Mouse (Mus musculus) midbrain, embryonic 14.5 days (tissue): ENCODE measurements around the gene Igsf21. TPM values are rescaled to one million over a fixed set of nuclear protein-coding genes. Genes with fewer than 3 reads are reported as not detected.
A peak's percentile ranks its signal among the peaks of the same experiment; 100 is the strongest.

Experiments used
- ATAC-seq: fragments of 200-750 bp; cut with Nextera tagmentation; 2 replicates; pipeline ENCODE4 v1.8.0; 2017; ENCODE audit warnings: moderate number of reproducible peaks, moderate library complexity; ENCODE audit not compliant: low FRiP score, low TSS enrichment
- DNase-seq: peaks from one replicate; pipeline ENCODE4 v3.0.0-alpha.2; 2015
- H3K27ac ChIP-seq: fragments of 300-500 bp; sonication (generic); replicated peaks from 2 replicates; pipeline ENCODE4 v1.5.1; 2014; ENCODE audit warnings: mild to moderate bottlenecking, low read depth, low read length, moderate library complexity
- H3K27me3 ChIP-seq: fragments of 300-500 bp; sonication (generic); 2 replicates; pipeline ENCODE4 v1.6.1; 2014; ENCODE audit warnings: low read length, control low read depth, mixed read lengths; ENCODE audit not compliant: control insufficient read depth, insufficient read depth
- H3K36me3 ChIP-seq: fragments of 300-500 bp; sonication (generic); 2 replicates; pipeline ENCODE4 v1.6.1; 2014; ENCODE audit warnings: low read length, control low read depth; ENCODE audit not compliant: control insufficient read depth, insufficient read depth
- H3K4me1 ChIP-seq: fragments of 300-500 bp; sonication (generic); 2 replicates; pipeline ENCODE4 v1.6.1; 2014; ENCODE audit warnings: mild to moderate bottlenecking, antibody characterized with exemption, low read length, control low read depth; ENCODE audit not compliant: control insufficient read depth, insufficient read depth
- H3K4me2 ChIP-seq: fragments of 300-500 bp; sonication (generic); 2 replicates; pipeline ENCODE4 v1.6.1; 2014; ENCODE audit warnings: mild to moderate bottlenecking, low read length, moderate library complexity
- H3K4me3 ChIP-seq: fragments of 300-500 bp; sonication (generic); replicated peaks from 2 replicates; pipeline ENCODE4 v1.5.1; 2014; ENCODE audit warnings: low read depth, low read length
- H3K9ac ChIP-seq: fragments of 300-500 bp; sonication (generic); replicated peaks from 2 replicates; pipeline ENCODE4 v1.6.1; 2014; ENCODE audit warnings: mild to moderate bottlenecking, low read length, moderate library complexity
- H3K9me3 ChIP-seq: fragments of 300-500 bp; sonication (generic); 2 replicates; pipeline ENCODE4 v1.6.1; 2016; ENCODE audit warnings: low read length, control low read depth, mixed read lengths; ENCODE audit not compliant: control insufficient read depth
- WGBS: fragments of 180-500 bp; shearing (Covaris S2); extraction: QIAGEN DNeasy Blood & Tissue Kit; methylation state at CpG from one replicate; pipeline ENCODE4 v1.1.7; 2014; 5-methylcytosine and 5-hydroxymethylcytosine counted together
- polyA plus RNA-seq: library from polyadenylated mRNA; unstranded; fragments of >200 nt; fragmentation: Nextera tagmentation; extraction: Ambion mirVana; gene quantifications from 2 replicates; pipeline ENCODE4 v1.2.1, GENCODE M21; 2014

Gene Igsf21
- polyA plus RNA-seq, 1 experiment from 2014 or later, result 64.9 TPM

DNA sequence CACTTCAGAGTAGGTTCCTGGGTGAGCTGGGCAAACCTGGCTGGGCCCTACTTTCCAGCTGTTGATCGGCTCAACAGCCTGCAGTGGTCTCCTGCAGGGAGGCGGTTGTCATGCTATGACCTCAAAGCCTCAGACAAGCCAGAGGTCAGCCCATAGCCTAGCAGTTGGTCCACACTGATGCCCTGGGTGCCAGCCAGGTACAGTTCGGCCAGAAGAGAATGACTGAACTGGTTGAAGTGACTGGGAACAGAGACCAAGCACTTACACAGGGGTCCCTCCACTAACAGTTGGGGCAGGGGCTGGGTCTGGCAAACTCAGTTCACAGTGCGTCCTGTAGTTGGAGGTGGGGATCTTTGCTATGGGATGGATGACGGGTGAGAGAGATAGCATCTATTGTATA is 162.5 kb downstream of the Igsf21 start:
- ATAC-seq, result no peak
- H3K27me3 ChIP-seq, result no peaks in the 10 kb centered on the region
- no peak overlapping the region for H3K27ac ChIP-seq
- H3K36me3 ChIP-seq, result no peaks in the 10 kb centered on the region
- H3K4me2 ChIP-seq, result no peak overlapping the region
- H3K9me3 ChIP-seq, result no peaks in the 10 kb centered on the region
- no peak for DNase-seq
- WGBS, result 76% methylated on average over 5 of the region's 5 CpGs
- H3K4me1 ChIP-seq, result peaks cover 15% of the 10 kb centered on the region
- no peak overlapping the region for H3K4me3 ChIP-seq
- H3K9ac ChIP-seq, result no peak overlapping the region

DNA sequence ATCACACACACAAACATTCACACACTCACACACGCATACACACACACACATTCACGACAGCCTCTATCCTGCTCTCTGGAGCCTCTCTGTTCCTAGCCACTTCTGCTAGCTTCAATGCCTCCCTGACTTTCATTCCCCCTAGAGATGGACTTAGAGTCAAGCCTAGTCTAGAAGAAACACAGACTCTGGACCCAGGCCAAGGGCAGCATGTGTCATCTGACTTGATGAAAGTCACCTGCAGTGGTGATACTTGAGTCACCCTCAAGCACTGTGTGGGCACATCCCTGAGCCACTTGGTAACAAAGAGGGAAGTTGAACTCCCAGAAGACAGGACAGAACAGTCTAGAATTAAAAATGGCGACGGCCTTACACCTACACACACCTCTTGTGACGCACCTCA is 168.2 kb downstream of the Igsf21 start:
- peaks cover 26% of the 10 kb centered on the region for H3K4me1 ChIP-seq
- H3K4me2 ChIP-seq, result no peak overlapping the region
- no peaks in the 10 kb centered on the region for H3K9me3 ChIP-seq
- DNase-seq, result no peak
- no peak overlapping the region for H3K27ac ChIP-seq
- H3K4me3 ChIP-seq, result no peak overlapping the region
- H3K27me3 ChIP-seq, result no peaks in the 10 kb centered on the region
- ATAC-seq, result no peak
- 86% methylated on average over 5 of the region's 5 CpGs for WGBS
- no peaks in the 10 kb centered on the region for H3K36me3 ChIP-seq
- H3K9ac ChIP-seq, result no peak overlapping the region

DNA sequence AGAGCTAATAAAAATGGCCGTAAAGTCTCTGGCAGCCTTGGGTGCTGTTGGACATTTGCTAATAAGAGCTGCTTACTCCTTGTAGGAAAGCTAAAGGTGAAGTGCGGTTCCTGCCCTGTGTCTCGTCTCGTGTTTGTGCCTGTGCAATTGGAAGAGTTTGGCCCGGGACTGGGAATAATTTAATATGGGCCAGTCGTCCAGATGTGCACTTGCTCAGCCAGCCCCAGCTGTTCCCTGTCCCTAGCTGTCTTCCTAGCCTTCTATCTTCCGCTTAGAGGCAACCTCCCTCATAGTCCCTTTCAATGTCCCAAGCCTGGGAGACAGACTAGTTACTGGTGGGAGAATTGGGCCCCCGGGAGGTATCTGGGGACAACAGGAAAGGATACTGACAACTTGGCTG is 169.0 kb downstream of the Igsf21 start:
- 72% methylated on average over 8 of the region's 8 CpGs for WGBS
- Histone ChIP-seq H3K9me3 (no peaks in the 10 kb centered on the region), H3K27me3 (no peaks in the 10 kb centered on the region), H3K27ac (0 out of 2 replicates have a peak overlapping the region, but pooled peaks have one; percentile 26), H3K4me2 (no peak overlapping the region), H3K9ac (no peak overlapping the region), H3K36me3 (no peaks in the 10 kb centered on the region), H3K4me3 (no peak overlapping the region), H3K4me1 (peaks cover 26% of the 10 kb centered on the region)
- DNase-seq (no peak), ATAC-seq (no peak)

DNA sequence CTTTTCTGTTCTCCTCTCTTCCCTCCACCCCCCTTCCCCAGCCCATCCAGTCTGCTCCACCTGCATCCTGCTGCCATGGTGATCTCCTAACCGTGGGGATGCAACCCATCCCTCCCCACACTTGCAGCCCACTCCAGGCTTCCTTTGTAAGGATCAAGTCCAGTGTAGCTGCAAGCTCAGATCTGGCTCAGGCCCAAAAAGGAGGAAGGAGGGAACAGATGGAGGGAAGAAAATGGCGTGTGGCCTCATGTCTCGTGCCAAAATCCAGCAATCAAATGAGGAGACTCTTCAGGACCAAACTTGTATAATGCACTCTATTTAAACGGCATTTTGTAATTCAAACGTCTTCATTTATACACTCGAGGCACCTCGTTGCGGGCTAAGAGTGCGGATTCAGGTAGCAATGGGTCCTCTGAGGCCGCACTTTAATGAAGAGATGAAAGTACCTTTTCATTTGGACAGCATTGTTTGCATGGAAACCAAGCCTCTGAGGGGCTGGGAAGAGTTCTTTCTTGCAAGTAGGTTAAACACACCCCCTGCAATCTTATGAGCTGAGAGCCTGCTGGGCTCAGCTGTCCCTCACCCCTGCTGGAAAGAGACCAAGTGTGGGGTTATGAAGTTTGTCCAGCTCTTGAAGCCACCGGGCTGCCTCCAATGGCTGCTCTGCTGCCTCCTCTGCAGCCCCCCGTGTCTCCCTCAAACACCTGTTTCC is 169.6 kb downstream of the Igsf21 start:
- Histone ChIP-seq H3K4me2 (no peak overlapping the region), H3K27me3 (no peaks in the 10 kb centered on the region), H3K4me1 (peaks cover 26% of the 10 kb centered on the region), H3K36me3 (no peaks in the 10 kb centered on the region), H3K27ac (peak overlapping the region; percentile 46; the same call in 1 of the 2 replicates), H3K9me3 (no peaks in the 10 kb centered on the region), H3K9ac (no peak overlapping the region), H3K4me3 (no peak overlapping the region)
- DNase-seq, result peak; percentile 71
- 49% methylated on average over 12 of the region's 12 CpGs for WGBS
- ATAC-seq, result no peak

DNA sequence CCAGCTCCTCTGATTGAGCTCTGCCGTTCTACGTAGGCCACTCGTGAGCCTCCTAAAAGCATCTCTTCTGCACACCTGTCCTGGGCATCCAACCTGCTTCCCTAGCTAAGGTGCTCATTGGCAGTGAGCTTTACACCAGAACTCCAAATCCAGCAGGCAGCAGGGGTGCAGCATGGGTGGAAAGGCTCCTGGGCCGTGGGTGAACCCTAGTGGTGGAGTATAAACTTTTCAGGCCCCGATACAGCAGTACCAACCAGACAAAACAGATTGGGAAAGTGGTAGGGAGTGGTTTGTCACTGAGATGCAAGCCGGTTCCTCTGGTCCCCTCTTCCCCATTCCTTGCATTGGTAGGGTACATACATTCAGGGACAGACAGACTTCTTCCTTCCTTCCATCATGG is 170.2 kb downstream of the Igsf21 start:
- H3K4me3 ChIP-seq, result no peak overlapping the region
- no peaks in the 10 kb centered on the region for H3K27me3 ChIP-seq
- no peaks in the 10 kb centered on the region for H3K9me3 ChIP-seq
- ATAC-seq, result no peak
- no peak overlapping the region for H3K4me2 ChIP-seq
- WGBS, result 79% methylated on average over 6 of the region's 6 CpGs
- peak overlapping the region; percentile 46; the same call in 1 of the 2 replicates for H3K27ac ChIP-seq
- H3K36me3 ChIP-seq, result no peaks in the 10 kb centered on the region
- H3K4me1 ChIP-seq, result peaks cover 26% of the 10 kb centered on the region
- no peak overlapping the region for H3K9ac ChIP-seq
- no peak for DNase-seq

DNA sequence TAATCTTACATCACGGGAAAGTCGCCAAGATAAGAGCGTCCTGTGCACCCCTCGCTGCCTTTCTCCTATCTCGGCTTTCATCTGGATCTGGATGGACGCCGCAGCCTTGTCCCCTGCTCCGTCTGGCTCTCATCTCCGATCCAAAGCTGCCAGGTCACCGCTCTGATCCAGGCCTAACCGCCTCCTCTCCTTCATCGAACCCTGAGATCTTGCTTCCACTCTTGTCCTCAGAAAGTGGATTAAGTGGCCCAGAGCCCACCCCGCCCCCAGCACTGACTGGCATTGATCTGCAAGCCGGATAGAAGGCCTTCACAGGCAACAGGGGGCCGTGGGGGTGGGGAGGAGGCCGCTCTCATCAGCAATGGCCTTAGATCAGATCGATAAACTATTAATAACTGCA is 175.5 kb downstream of the Igsf21 start:
- no peaks in the 10 kb centered on the region for H3K27me3 ChIP-seq
- H3K27ac ChIP-seq, result 0 out of 2 replicates have a peak overlapping the region, but pooled peaks have one; percentile 50
- WGBS, result 13% methylated on average over 17 of the region's 17 CpGs

DNA sequence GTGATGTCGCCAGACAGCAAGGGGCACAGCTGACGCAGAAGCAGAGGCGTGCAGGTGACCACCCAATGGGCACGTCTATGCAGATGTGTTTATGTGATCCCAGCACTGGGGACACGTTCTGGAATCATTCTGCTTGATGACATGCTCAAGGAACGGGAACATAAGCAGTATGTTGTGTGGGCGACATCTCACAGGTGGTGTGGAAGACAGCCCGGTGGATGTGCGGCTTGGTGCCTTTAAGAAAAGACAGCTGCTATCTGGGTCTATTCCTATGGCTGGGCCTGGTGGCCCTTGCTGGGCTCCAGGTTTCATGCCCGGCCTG is 176.3 kb downstream of the Igsf21 start:
- H3K4me2 ChIP-seq, result no peak overlapping the region
- peak overlapping the region; percentile 50 for H3K27ac ChIP-seq
- H3K9me3 ChIP-seq, result no peaks in the 10 kb centered on the region
- 43% methylated on average over 10 of the region's 10 CpGs for WGBS
- no peaks in the 10 kb centered on the region for H3K36me3 ChIP-seq
- no peak overlapping the region for H3K9ac ChIP-seq
- DNase-seq, result no peak
- H3K4me3 ChIP-seq, result no peak overlapping the region
- no peaks in the 10 kb centered on the region for H3K27me3 ChIP-seq
- H3K4me1 ChIP-seq, result peaks cover 21% of the 10 kb centered on the region
- ATAC-seq, result peak; percentile 49; the same call in 1 of the 2 replicates

More for the DNA sequence above, 175.5 kb downstream of the Igsf21 start:
- Histone ChIP-seq H3K4me2 (no peak overlapping the region), H3K9ac (no peak overlapping the region), H3K9me3 (no peaks in the 10 kb centered on the region), H3K36me3 (no peaks in the 10 kb centered on the region), H3K4me1 (peaks cover 21% of the 10 kb centered on the region), H3K4me3 (no peak overlapping the region)
- ATAC-seq (no peak), DNase-seq (no peak)

DNA sequence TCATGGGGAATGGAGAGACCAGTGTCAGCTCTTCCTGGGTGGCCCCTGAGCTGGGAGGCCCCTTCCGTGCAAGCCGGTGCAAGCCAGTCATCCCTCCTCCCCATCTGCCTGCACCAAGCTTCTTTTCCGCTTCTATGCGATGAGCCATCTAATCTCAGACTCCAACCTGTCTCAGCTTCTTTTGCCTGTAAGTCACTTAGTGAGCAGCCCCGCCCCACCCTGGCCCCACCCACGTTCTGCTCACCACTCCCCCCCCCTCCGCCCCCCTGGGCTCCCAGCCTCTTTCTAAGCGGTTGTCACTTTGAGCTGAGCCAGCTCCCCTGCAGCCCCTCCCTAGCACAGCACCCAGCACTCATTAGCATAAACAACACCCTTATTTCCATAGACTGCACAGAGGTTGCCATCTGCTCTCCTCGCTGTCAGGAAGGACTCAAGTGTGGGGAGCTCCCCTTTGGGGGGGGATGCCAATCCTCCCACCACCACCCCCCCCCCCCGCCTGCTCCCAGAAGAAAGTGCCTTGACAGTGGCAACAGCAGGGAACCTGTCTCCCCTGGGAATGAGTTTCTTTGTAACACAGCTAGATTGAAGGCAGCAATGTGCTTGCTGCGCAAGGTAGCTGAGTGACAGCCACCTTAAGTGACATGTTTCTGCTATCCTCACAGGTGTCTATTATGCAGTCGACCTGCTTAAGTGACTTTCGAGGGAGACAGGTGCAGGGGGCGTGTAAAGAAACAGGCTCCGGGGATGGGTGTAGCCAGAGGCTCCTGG is 176.8 kb downstream of the Igsf21 start:
- H3K9me3 ChIP-seq, result no peaks in the 10 kb centered on the region
- H3K4me2 ChIP-seq, result no peak overlapping the region
- no peak overlapping the region for H3K4me3 ChIP-seq
- H3K27me3 ChIP-seq, result no peaks in the 10 kb centered on the region
- H3K27ac ChIP-seq, result peak overlapping the region; percentile 50; the same call in 1 of the 2 replicates
- DNase-seq (peak; percentile 72), ATAC-seq (peak; percentile 87)
- peaks cover 21% of the 10 kb centered on the region for H3K4me1 ChIP-seq
- H3K9ac ChIP-seq, result no peak overlapping the region
- H3K36me3 ChIP-seq, result 0 out of 2 replicates have a peak, but pooled peaks cover 3% of the 10 kb centered on the region
- WGBS, result 7% methylated on average over 15 of the region's 15 CpGs
